Mouse (Mus musculus): ENCODE results near the gene Trpc4ap. TPM values are rescaled to one million over a fixed set of nuclear protein-coding genes. Genes with fewer than 3 reads are reported as not detected.
"Not testable (repeated sequence)": the region's sequence is repeated elsewhere in the genome, so short reads cannot be mapped to it uniquely, and the experiment has no call there.

Gene Trpc4ap
- total RNA-seq (2014; rRNA removed) = 169 and 172 TPM in 2 replicates
- polyA plus RNA-seq (2015; fragmentation: Nextera tagmentation; extraction: Ambion mirVana) = 127 and 129 TPM in 2 replicates

DNA sequence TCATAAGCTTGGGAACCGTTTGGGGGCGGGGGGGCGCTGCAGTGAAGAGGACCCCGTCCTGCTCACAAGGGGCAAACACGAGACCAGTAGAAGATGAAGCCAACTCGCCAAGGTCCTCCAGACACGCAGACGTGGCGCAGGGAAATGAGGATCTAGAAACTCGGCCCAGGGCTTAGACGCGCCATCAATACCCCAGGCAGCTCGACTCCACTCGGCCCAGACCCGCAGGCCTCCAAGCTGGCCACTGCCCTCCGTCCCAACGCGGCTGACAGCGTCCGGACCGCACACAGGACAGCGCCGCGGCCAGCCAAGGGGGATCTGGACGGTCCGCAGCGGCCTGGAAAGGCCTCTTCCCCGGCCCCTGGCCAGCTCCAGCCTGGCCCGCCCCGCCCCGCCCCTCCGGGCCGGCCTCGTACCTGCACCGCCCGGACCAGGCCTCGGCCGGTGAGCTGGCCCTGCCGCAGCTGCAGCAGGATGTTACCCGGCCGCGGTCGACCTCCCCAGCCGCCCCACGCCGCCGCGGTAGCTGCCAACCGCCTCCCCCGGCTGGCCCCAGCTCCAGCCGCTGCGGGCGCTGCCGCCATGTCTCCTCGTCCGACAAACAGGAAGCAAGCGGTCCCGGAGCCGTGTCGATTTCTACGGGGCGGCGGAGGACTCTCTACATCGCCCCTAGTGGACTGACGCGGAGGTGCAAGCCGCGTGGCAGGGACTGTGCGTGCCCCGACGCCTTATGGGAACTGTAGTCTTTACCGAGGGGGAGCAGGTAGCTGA is at the start of gene Trpc4ap:
TSS of gene Trpc4ap (minus strand) at position 662 of the 771 bp plus-strand sequence.
- no peaks in the 10 kb centered on the region for H3K9me3 ChIP-seq (ENCODE audit: low read length)
- ATAC-seq (peak; percentile 96), DNase-seq (ENCODE audit: low spot score) (peak; percentile 96)
- H3K4me2 ChIP-seq (ENCODE audit: low read depth, low read length) = peak within 1 kb of the TSS; percentile 94
- peak within 1 kb of the TSS; percentile 85 for H3K4me3 ChIP-seq (ENCODE audit: low read length)
- peak within 1 kb of the TSS; percentile 92 for H3K27ac ChIP-seq
- no peaks in the 10 kb centered on the region; the same call in 1 of the 2 replicates for H3K4me1 ChIP-seq (ENCODE audit: insufficient read depth, low read length)
- TF ChIP-seq CTCF (IDR thresholded peaks at IDR 0.05; ENCODE audit: low read depth) = peak; percentile 98
- under 1% methylated on average over 68 of the region's 72 CpGs for WGBS
- no peaks in the 10 kb centered on the region for H3K27me3 ChIP-seq (ENCODE audit: insufficient read depth, low read length)
- H3K36me3 ChIP-seq (ENCODE audit: insufficient read depth, low read length) = no peaks in the 10 kb centered on the region
- peak within 1 kb of the TSS; percentile 98 for H3K9ac ChIP-seq (replicated peaks; ENCODE audit: low read length)

DNA sequence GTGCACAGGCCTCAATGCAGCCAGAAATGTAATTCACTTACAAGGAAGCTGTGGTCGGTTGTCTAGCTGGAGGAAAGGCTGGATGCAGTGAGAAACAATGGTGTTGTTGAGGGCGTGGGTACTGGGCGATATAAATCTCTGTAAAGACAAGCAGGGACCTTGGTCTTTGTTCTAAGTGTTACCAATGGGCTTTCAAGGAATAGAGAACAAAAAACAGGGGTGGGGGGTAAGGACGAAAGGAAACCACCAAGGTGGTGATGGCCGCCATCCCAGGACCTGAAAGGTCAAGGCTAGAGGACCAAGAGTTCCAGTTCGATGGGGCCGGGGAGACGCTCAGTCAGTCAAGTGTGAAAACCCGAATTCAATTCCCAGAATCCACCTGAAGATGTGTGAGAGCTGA is 45.6 kb upstream of the Trpc4ap start:
- WGBS = 67% methylated on average over 9 of the region's 9 CpGs

DNA sequence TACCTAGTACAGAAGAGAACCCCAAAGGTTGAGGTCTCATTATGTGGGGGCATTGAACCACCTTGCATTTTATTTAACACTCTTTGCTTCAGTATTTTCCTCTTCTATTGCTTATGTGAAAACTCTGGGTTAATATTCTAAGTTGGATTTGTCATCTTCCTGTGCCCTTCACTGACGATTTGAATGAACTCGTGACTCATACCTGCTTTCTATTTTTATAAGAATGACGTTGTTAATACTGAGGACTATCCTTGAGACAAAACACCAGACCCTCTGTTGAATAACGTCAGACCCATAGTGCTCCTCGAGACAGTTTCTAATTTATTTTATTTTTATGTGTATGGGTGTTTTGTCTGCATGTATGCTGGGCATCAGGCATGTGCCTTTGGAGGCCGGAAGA is 44.8 kb upstream of the Trpc4ap start:
- no peaks in the 10 kb centered on the region for H3K27me3 ChIP-seq (ENCODE audit: insufficient read depth, low read length)
- H3K36me3 ChIP-seq (ENCODE audit: insufficient read depth, low read length) = no peaks in the 10 kb centered on the region
- no peak for DNase-seq (ENCODE audit: low spot score)
- 84% methylated on average over 6 of the region's 6 CpGs for WGBS
- H3K27ac ChIP-seq = no peak overlapping the region
- H3K9ac ChIP-seq (replicated peaks; ENCODE audit: low read length) = no peak overlapping the region
- H3K4me2 ChIP-seq (ENCODE audit: low read depth, low read length) = no peak overlapping the region
- no peaks in the 10 kb centered on the region for H3K4me1 ChIP-seq (ENCODE audit: insufficient read depth, low read length)
- no peak for TF ChIP-seq CTCF (IDR thresholded peaks at IDR 0.05; ENCODE audit: low read depth)
- no peak for ATAC-seq
- H3K4me3 ChIP-seq (ENCODE audit: low read length) = no peak overlapping the region
- H3K9me3 ChIP-seq (ENCODE audit: low read length) = no peaks in the 10 kb centered on the region

More for the DNA sequence above, 45.6 kb upstream of the Trpc4ap start:
- no peak overlapping the region for H3K9ac ChIP-seq (replicated peaks; ENCODE audit: low read length)
- DNase-seq (ENCODE audit: low spot score) (no peak), ATAC-seq (no peak)
- H3K4me3 ChIP-seq (ENCODE audit: low read length) = no peak overlapping the region
- H3K4me1 ChIP-seq (ENCODE audit: insufficient read depth, low read length) = no peaks in the 10 kb centered on the region
- TF ChIP-seq CTCF (IDR thresholded peaks at IDR 0.05; ENCODE audit: low read depth) = no peak
- H3K27me3 ChIP-seq (ENCODE audit: insufficient read depth, low read length) = no peaks in the 10 kb centered on the region
- no peak overlapping the region for H3K27ac ChIP-seq
- H3K9me3 ChIP-seq (ENCODE audit: low read length) = no peaks in the 10 kb centered on the region
- H3K4me2 ChIP-seq (ENCODE audit: low read depth, low read length) = no peak overlapping the region
- no peaks in the 10 kb centered on the region for H3K36me3 ChIP-seq (ENCODE audit: insufficient read depth, low read length)

DNA sequence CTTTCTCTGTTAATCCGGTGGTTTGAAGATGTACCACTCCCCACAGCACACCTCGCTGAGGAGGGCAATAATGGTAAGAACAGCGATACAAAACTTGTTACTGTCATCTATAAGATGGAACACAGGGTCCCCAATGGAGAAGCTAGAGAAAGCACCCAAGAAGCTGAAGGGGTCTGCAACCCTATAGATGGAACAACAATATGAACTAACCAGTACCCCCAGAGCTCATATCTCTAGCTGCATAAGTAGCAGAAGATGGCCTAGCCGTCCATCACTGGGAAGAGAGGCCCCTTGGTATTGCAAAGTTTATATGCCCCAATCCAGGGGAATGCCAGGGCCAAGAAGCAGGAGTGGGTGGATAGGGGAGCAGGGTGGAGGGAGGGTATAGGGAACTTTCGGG is 43.6 kb upstream of the Trpc4ap start, which contains the start of gene Gm17581:
TSS of gene Gm17581 (minus strand) at position 101 of the 400 bp plus-strand sequence.
- H3K9ac ChIP-seq (replicated peaks; ENCODE audit: low read length); H3K4me3 ChIP-seq (ENCODE audit: low read length); DNase-seq (ENCODE audit: low spot score); H3K4me2 ChIP-seq (ENCODE audit: low read depth, low read length); H3K4me1 ChIP-seq (ENCODE audit: insufficient read depth, low read length); H3K27me3 ChIP-seq (ENCODE audit: insufficient read depth, low read length); H3K9me3 ChIP-seq (ENCODE audit: low read length); ATAC-seq; H3K36me3 ChIP-seq (ENCODE audit: insufficient read depth, low read length); H3K27ac ChIP-seq: not testable (repeated sequence)
- 91% methylated on average over 5 of the region's 5 CpGs for WGBS

DNA sequence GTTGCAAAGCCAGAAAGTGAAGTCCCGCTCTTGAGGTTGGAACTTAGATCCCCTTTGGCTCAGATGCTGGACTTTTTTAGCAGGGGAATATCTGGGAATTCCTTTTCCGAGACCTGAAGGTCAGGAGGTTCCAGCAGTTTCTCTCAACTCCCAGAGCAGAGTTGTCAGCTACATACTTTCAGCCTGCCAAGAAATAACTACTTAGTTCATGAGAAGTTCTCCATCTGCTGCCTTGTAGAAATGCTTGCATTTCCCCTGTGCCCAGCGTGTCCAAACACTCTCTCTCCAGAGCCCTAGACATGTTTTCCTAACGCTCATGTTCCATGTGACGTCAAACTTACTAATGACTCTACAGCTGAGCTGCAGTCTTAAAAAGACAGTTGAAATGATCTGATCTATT is 42.9 kb upstream of the Trpc4ap start:
- ATAC-seq = no peak
- no peaks in the 10 kb centered on the region for H3K36me3 ChIP-seq (ENCODE audit: insufficient read depth, low read length)
- WGBS = 76% methylated on average over 5 of the region's 5 CpGs

DNA sequence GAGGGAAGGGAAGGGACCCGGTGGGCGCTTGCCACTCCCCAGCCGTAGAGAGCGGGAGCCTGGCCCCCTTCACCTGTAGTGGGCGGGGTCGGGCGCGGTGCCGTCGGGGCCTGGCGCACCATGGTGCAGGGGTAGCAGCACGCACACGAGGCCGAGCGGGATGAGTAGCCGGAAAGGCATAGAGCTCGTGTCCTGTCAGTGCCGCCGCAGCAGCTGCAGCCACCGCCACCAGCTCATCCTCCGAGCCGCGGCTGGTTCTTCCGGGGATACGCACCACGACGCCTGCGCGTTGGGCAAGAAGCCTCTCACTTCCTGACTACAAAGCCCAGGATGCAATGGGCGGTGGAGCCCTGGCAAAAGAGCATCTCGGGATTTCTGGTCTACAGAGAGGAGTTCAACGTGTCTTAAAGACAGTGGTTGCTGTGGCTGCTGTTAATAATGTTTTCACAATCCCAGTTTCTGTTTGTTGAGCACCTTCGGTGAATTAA is 37.0 kb upstream of the Trpc4ap start, which contains the start of gene Edem2:
TSS of gene Edem2 (minus strand) at position 318 of the 488 bp plus-strand sequence.
- peak within 1 kb of the TSS; percentile 48; the same call in 1 of the 2 replicates for H3K27ac ChIP-seq
- TF ChIP-seq CTCF (IDR thresholded peaks at IDR 0.05; ENCODE audit: low read depth) = no peak
- WGBS = under 1% methylated on average over 32 of the region's 33 CpGs
- H3K4me1 ChIP-seq (ENCODE audit: insufficient read depth, low read length) = no peaks in the 10 kb centered on the region
- peak; percentile 96 for DNase-seq (ENCODE audit: low spot score)
- peak within 1 kb of the TSS; percentile 88 for H3K4me3 ChIP-seq (ENCODE audit: low read length)
- ATAC-seq = peak; percentile 95
- no peaks in the 10 kb centered on the region for H3K9me3 ChIP-seq (ENCODE audit: low read length)
- H3K4me2 ChIP-seq (ENCODE audit: low read depth, low read length) = peak within 1 kb of the TSS; percentile 93
- no peaks in the 10 kb centered on the region for H3K27me3 ChIP-seq (ENCODE audit: insufficient read depth, low read length)
- H3K9ac ChIP-seq (replicated peaks; ENCODE audit: low read length) = peak within 1 kb of the TSS; percentile 82
- no peaks in the 10 kb centered on the region for H3K36me3 ChIP-seq (ENCODE audit: insufficient read depth, low read length)

More for the DNA sequence above, 42.9 kb upstream of the Trpc4ap start:
- no peak for TF ChIP-seq CTCF (IDR thresholded peaks at IDR 0.05; ENCODE audit: low read depth)
- Histone ChIP-seq H3K27ac (no peak overlapping the region), H3K9me3 (ENCODE audit: low read length) (no peaks in the 10 kb centered on the region), H3K4me1 (ENCODE audit: insufficient read depth, low read length) (no peaks in the 10 kb centered on the region), H3K27me3 (ENCODE audit: insufficient read depth, low read length) (no peaks in the 10 kb centered on the region), H3K9ac (replicated peaks; ENCODE audit: low read length) (no peak overlapping the region), H3K4me2 (ENCODE audit: low read depth, low read length) (no peak overlapping the region), H3K4me3 (ENCODE audit: low read length) (no peak overlapping the region)
- no peak for DNase-seq (ENCODE audit: low spot score)
